Mouse (Mus musculus): ENCODE measurements around the gene Gabbr2. TPM values are rescaled to one million over a fixed set of nuclear protein-coding genes. Genes with fewer than 3 reads are reported as not detected.
A peak's percentile ranks its signal among the peaks of the same experiment; 100 is the strongest.

Gene Gabbr2
- polyA plus RNA-seq, 1 experiment = 25.0 TPM

- DNase-seq (ENCODE audit: low read depth) = peak; percentile 78
- TF ChIP-seq POLR2A (IDR thresholded peaks at IDR 0.05; ENCODE audit: borderline replicate concordance, extremely low read depth, insufficient read depth, insufficient read length, poor library complexity, severe bottlenecking) = no peak
- no peak for TF ChIP-seq CTCF (IDR thresholded peaks at IDR 0.05; ENCODE audit: borderline replicate concordance, extremely low read depth, insufficient read depth, insufficient read length)
These were observed 327.3 kb downstream of the Gabbr2 start for GRCm38 (mm10) chr4:46664123-46665009.

- no peak for TF ChIP-seq CTCF (IDR thresholded peaks at IDR 0.05; ENCODE audit: borderline replicate concordance, extremely low read depth, insufficient read depth, insufficient read length)
- TF ChIP-seq POLR2A (IDR thresholded peaks at IDR 0.05; ENCODE audit: borderline replicate concordance, extremely low read depth, insufficient read depth, insufficient read length, poor library complexity, severe bottlenecking) = no peak
- no peak for DNase-seq (ENCODE audit: low read depth)
These were observed 330.2 kb downstream of the Gabbr2 start for GRCm38 (mm10) chr4:46661433-46661832.

- TF ChIP-seq CTCF (IDR thresholded peaks at IDR 0.05; ENCODE audit: borderline replicate concordance, extremely low read depth, insufficient read depth, insufficient read length) (no peak), POLR2A (IDR thresholded peaks at IDR 0.05; ENCODE audit: borderline replicate concordance, extremely low read depth, insufficient read depth, insufficient read length, poor library complexity, severe bottlenecking) (no peak)
- DNase-seq (ENCODE audit: low read depth) = no peak
These were observed 332.7 kb downstream of the Gabbr2 start for GRCm38 (mm10) chr4:46658946-46659345.

GRCm38 (mm10) chr4:46657116-46657515 is 334.6 kb downstream of the Gabbr2 start:
- DNase-seq (ENCODE audit: low read depth) = peak; percentile 89
- peak; percentile 82 for TF ChIP-seq CTCF (IDR thresholded peaks at IDR 0.05; ENCODE audit: borderline replicate concordance, extremely low read depth, insufficient read depth, insufficient read length)
- no peak for TF ChIP-seq POLR2A (IDR thresholded peaks at IDR 0.05; ENCODE audit: borderline replicate concordance, extremely low read depth, insufficient read depth, insufficient read length, poor library complexity, severe bottlenecking)

GRCm38 (mm10) chr4:46655956-46656355 is 335.7 kb downstream of the Gabbr2 start:
- no peak for DNase-seq (ENCODE audit: low read depth)
- TF ChIP-seq CTCF (IDR thresholded peaks at IDR 0.05; ENCODE audit: borderline replicate concordance, extremely low read depth, insufficient read depth, insufficient read length) (no peak), POLR2A (IDR thresholded peaks at IDR 0.05; ENCODE audit: borderline replicate concordance, extremely low read depth, insufficient read depth, insufficient read length, poor library complexity, severe bottlenecking) (no peak)

GRCm38 (mm10) chr4:46655298-46655697 is 336.4 kb downstream of the Gabbr2 start:
- TF ChIP-seq CTCF (IDR thresholded peaks at IDR 0.05; ENCODE audit: borderline replicate concordance, extremely low read depth, insufficient read depth, insufficient read length) = no peak
- TF ChIP-seq POLR2A (IDR thresholded peaks at IDR 0.05; ENCODE audit: borderline replicate concordance, extremely low read depth, insufficient read depth, insufficient read length, poor library complexity, severe bottlenecking) = no peak
- DNase-seq (ENCODE audit: low read depth) = no peak

- DNase-seq (ENCODE audit: low read depth) = peak; percentile 96
- peak; percentile 45; the same call in 1 of the 2 replicates for TF ChIP-seq CTCF (IDR thresholded peaks at IDR 0.05; ENCODE audit: borderline replicate concordance, extremely low read depth, insufficient read depth, insufficient read length)
- peak; percentile 22; the same call in 1 of the 2 replicates for TF ChIP-seq POLR2A (IDR thresholded peaks at IDR 0.05; ENCODE audit: borderline replicate concordance, extremely low read depth, insufficient read depth, insufficient read length, poor library complexity, severe bottlenecking)
These were observed 341.5 kb downstream of the Gabbr2 start, which contains the start of gene Tbc1d2 for GRCm38 (mm10) chr4:46650086-46650753. Tbc1d2 (minus strand) TSS chr4:46650209.

GRCm38 (mm10) chr4:46649161-46649560 is 342.5 kb downstream of the Gabbr2 start:
- no peak for DNase-seq (ENCODE audit: low read depth)
- TF ChIP-seq POLR2A (IDR thresholded peaks at IDR 0.05; ENCODE audit: borderline replicate concordance, extremely low read depth, insufficient read depth, insufficient read length, poor library complexity, severe bottlenecking) = no peak
- TF ChIP-seq CTCF (IDR thresholded peaks at IDR 0.05; ENCODE audit: borderline replicate concordance, extremely low read depth, insufficient read depth, insufficient read length) = no peak

- DNase-seq (ENCODE audit: low read depth) = no peak
- TF ChIP-seq CTCF (IDR thresholded peaks at IDR 0.05; ENCODE audit: borderline replicate concordance, extremely low read depth, insufficient read depth, insufficient read length) = no peak
- TF ChIP-seq POLR2A (IDR thresholded peaks at IDR 0.05; ENCODE audit: borderline replicate concordance, extremely low read depth, insufficient read depth, insufficient read length, poor library complexity, severe bottlenecking) = no peak
These were observed 348.0 kb downstream of the Gabbr2 start for GRCm38 (mm10) chr4:46643676-46644112.

- DNase-seq (ENCODE audit: low read depth) = no peak
- TF ChIP-seq POLR2A (IDR thresholded peaks at IDR 0.05; ENCODE audit: borderline replicate concordance, extremely low read depth, insufficient read depth, insufficient read length, poor library complexity, severe bottlenecking) = no peak
- TF ChIP-seq CTCF (IDR thresholded peaks at IDR 0.05; ENCODE audit: borderline replicate concordance, extremely low read depth, insufficient read depth, insufficient read length) = no peak
These were observed 348.6 kb downstream of the Gabbr2 start for GRCm38 (mm10) chr4:46642924-46643675.

GRCm38 (mm10) chr4:46641283-46641682 is 350.4 kb downstream of the Gabbr2 start:
- DNase-seq (ENCODE audit: low read depth) = no peak
- no peak for TF ChIP-seq CTCF (IDR thresholded peaks at IDR 0.05; ENCODE audit: borderline replicate concordance, extremely low read depth, insufficient read depth, insufficient read length)
- TF ChIP-seq POLR2A (IDR thresholded peaks at IDR 0.05; ENCODE audit: borderline replicate concordance, extremely low read depth, insufficient read depth, insufficient read length, poor library complexity, severe bottlenecking) = no peak
